Mouse (Mus musculus): Measurements from ENCODE around the gene Nhsl2. TPM values are rescaled to one million over a fixed set of nuclear protein-coding genes. Genes with fewer than 3 reads are reported as not detected.

Nhsl2 gene
- polyA plus RNA-seq, 1 experiment = 4.8 TPM

GRCm38 (mm10) chrX:101898341-101898740 is 49.2 kb downstream of the Nhsl2 start:
- 49% methylated on average over 4 of the region's 4 CpGs for WGBS
- no peak for DNase-seq
- TF ChIP-seq POLR2A (IDR thresholded peaks at IDR 0.05; ENCODE audit: borderline replicate concordance, extremely low read depth, low read depth, low read length) (no peak), CTCF (IDR thresholded peaks at IDR 0.05; ENCODE audit: insufficient read depth, low read length) (no peak)
- Histone ChIP-seq H3K4me1 (ENCODE audit: control insufficient read depth, insufficient read depth, low read length) (no peaks in the 10 kb centered on the region), H3K4me3 (replicated peaks; ENCODE audit: extremely low read depth, low read depth, low read length) (no peak overlapping the region)

- Histone ChIP-seq H3K4me1 (ENCODE audit: control insufficient read depth, insufficient read depth, low read length) (no peaks in the 10 kb centered on the region), H3K4me3 (replicated peaks; ENCODE audit: extremely low read depth, low read depth, low read length) (no peak overlapping the region)
- 75% methylated on average over 7 of the region's 7 CpGs for WGBS
- no peak for TF ChIP-seq POLR2A (IDR thresholded peaks at IDR 0.05; ENCODE audit: borderline replicate concordance, extremely low read depth, low read depth, low read length)
- DNase-seq = no peak
Observed at GRCm38 (mm10) chrX:101901806-101902490, 52.8 kb downstream of the Nhsl2 start.

GRCm38 (mm10) chrX:101902597-101902996 is 53.4 kb downstream of the Nhsl2 start:
- H3K4me3 ChIP-seq (replicated peaks; ENCODE audit: extremely low read depth, low read depth, low read length) = no peak overlapping the region
- 89% methylated on average over 4 of the region's 4 CpGs for WGBS
- no peak for TF ChIP-seq CTCF (IDR thresholded peaks at IDR 0.05; ENCODE audit: insufficient read depth, low read length)
- no peak for TF ChIP-seq POLR2A (IDR thresholded peaks at IDR 0.05; ENCODE audit: borderline replicate concordance, extremely low read depth, low read depth, low read length)
- no peak for DNase-seq
- no peaks in the 10 kb centered on the region for H3K4me1 ChIP-seq (ENCODE audit: control insufficient read depth, insufficient read depth, low read length)

DNA sequence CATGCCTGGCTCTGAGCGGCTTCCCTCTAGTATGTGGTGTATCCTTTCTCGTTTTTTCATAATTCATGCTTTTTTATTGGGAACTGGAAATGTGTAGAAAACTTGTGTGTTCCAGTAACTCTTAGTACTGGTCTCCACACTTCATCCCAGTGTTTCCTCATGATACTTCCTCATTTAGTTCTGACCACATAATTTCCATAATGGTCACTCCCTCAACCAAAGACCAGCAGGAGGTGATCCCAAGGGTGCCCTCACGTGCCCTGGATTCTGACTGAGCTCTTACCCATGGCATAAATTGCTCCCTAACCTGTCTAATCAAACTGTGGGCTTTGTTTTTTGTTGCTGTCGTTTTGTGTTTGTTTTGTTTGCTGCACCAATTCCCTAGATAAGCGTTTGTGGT is 58.1 kb downstream of the Nhsl2 start:
- 54% methylated on average over 5 of the region's 5 CpGs for WGBS
- DNase-seq = no peak
- H3K4me3 ChIP-seq (replicated peaks; ENCODE audit: extremely low read depth, low read depth, low read length) = no peak overlapping the region
- TF ChIP-seq POLR2A (IDR thresholded peaks at IDR 0.05; ENCODE audit: borderline replicate concordance, extremely low read depth, low read depth, low read length) (no peak), CTCF (IDR thresholded peaks at IDR 0.05; ENCODE audit: insufficient read depth, low read length) (no peak)
- no peaks in the 10 kb centered on the region for H3K4me1 ChIP-seq (ENCODE audit: control insufficient read depth, insufficient read depth, low read length)

- WGBS = 79% methylated on average over 2 of the region's 2 CpGs
- Histone ChIP-seq H3K4me1 (ENCODE audit: control insufficient read depth, insufficient read depth, low read length) (no peaks in the 10 kb centered on the region), H3K4me3 (replicated peaks; ENCODE audit: extremely low read depth, low read depth, low read length) (no peak overlapping the region)
- DNase-seq = no peak
- TF ChIP-seq CTCF (IDR thresholded peaks at IDR 0.05; ENCODE audit: insufficient read depth, low read length) = no peak
- no peak for TF ChIP-seq POLR2A (IDR thresholded peaks at IDR 0.05; ENCODE audit: borderline replicate concordance, extremely low read depth, low read depth, low read length)
Observed at GRCm38 (mm10) chrX:101929131-101929530, 79.9 kb downstream of the Nhsl2 start.

- TF ChIP-seq CTCF (IDR thresholded peaks at IDR 0.05; ENCODE audit: insufficient read depth, low read length) = no peak
- no peak for TF ChIP-seq POLR2A (IDR thresholded peaks at IDR 0.05; ENCODE audit: borderline replicate concordance, extremely low read depth, low read depth, low read length)
- Histone ChIP-seq H3K4me3 (replicated peaks; ENCODE audit: extremely low read depth, low read depth, low read length) (no peak overlapping the region), H3K4me1 (ENCODE audit: control insufficient read depth, insufficient read depth, low read length) (no peaks in the 10 kb centered on the region)
- DNase-seq = no peak
- WGBS = 88% methylated on average over 6 of the region's 6 CpGs
Observed at GRCm38 (mm10) chrX:101930301-101930700, 81.1 kb downstream of the Nhsl2 start.

DNA sequence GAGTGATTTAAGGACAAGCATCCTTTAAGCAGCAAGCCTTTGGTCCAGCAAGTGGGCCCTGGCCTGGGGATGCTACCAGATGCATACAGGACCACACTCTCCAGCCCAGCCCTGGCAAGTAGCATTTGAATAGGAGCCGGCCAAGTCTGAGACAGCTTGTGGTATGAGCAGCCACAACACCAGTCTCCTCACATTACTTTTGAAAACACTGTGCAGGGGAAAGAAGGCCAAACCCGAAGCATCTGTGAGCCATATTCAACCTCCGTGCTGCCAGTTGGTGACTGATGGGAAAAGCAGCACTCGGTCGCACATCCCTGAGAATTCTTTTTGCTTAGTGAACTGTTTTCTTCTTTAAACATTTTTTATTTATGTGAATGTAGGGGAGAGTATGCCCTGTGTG is 81.8 kb downstream of the Nhsl2 start:
- 84% methylated on average over 5 of the region's 5 CpGs for WGBS

DNA sequence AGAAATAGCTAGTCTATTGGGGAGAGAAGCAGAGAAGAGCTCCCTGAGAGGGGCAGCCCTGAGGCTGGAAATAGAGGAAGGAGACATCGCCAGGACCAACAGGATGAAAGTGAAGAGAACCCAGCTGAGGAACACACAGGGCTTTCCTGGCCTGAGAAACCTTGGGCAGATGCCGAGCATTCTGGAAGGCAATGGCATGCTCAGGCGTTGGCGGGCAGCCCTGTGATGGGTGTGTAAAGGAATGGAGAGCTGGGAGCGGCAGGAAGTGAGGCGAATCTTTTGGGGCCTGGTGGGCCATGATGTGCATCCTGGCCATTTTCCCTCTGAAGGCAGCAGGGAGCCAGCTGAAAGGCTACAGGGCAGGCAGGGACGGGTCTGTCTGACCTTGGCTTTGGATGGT is 83.1 kb downstream of the Nhsl2 start:
- H3K4me1 ChIP-seq (ENCODE audit: control insufficient read depth, insufficient read depth, low read length) = no peaks in the 10 kb centered on the region
- DNase-seq = no peak
- no peak for TF ChIP-seq CTCF (IDR thresholded peaks at IDR 0.05; ENCODE audit: insufficient read depth, low read length)
- TF ChIP-seq POLR2A (IDR thresholded peaks at IDR 0.05; ENCODE audit: borderline replicate concordance, extremely low read depth, low read depth, low read length) = no peak
- 67% methylated on average over 7 of the region's 7 CpGs for WGBS
- H3K4me3 ChIP-seq (replicated peaks; ENCODE audit: extremely low read depth, low read depth, low read length) = no peak overlapping the region

More for the DNA sequence above, 81.8 kb downstream of the Nhsl2 start:
- DNase-seq = no peak
- no peak for TF ChIP-seq CTCF (IDR thresholded peaks at IDR 0.05; ENCODE audit: insufficient read depth, low read length)
- TF ChIP-seq POLR2A (IDR thresholded peaks at IDR 0.05; ENCODE audit: borderline replicate concordance, extremely low read depth, low read depth, low read length) = no peak
- Histone ChIP-seq H3K4me1 (ENCODE audit: control insufficient read depth, insufficient read depth, low read length) (no peaks in the 10 kb centered on the region), H3K4me3 (replicated peaks; ENCODE audit: extremely low read depth, low read depth, low read length) (no peak overlapping the region)

DNA sequence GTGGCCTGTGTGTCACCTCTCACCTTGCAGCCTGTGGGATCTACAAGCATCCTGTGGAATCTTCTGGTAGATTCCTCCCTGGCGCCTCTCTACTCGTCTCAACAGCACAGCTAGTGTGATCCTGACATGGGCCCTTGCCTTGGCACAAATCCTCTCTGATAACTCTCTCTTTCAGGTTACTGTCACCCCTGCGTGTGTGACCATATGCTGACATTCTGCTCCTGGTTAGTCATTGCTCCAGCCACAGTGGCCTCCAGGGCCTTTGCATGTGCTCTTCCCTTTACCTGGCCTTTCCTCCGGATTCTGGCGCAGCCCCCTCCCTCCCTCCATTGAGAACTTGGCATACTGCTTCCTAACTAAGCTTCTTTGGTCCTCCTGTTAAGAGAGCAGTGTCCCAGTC is 84.2 kb downstream of the Nhsl2 start:
- DNase-seq = no peak
- TF ChIP-seq CTCF (IDR thresholded peaks at IDR 0.05; ENCODE audit: insufficient read depth, low read length) (no peak), POLR2A (IDR thresholded peaks at IDR 0.05; ENCODE audit: borderline replicate concordance, extremely low read depth, low read depth, low read length) (no peak)
- H3K4me3 ChIP-seq (replicated peaks; ENCODE audit: extremely low read depth, low read depth, low read length) = no peak overlapping the region
- no peaks in the 10 kb centered on the region for H3K4me1 ChIP-seq (ENCODE audit: control insufficient read depth, insufficient read depth, low read length)
- 88% methylated on average over 5 of the region's 5 CpGs for WGBS

DNA sequence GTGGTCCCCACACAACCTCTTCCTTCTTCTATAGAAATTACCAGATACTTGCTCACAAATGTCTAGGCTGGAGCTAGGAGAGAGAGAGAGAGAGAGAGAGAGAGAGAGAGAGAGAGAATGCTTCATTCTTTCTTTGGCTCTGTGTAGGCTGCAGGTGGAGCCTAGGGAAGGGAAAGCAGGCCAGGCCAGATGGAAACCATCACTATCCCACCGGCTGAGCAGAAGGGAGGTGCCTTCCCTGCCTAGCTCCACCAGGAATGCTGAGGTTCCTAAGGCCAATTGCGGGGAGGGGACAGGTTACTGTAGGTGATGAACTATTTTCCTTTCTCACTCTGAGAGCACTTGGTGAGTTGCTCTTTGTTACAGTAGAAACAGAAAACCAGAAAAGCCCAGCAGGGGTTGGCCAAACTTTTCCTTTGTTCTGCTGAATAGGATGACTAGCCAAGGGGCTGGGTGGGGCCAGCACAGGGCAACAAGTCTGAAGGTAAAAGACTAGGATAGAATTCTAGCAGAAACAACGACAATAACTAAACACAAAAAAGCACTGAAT is 86.2 kb downstream of the Nhsl2 start:
- TF ChIP-seq POLR2A (IDR thresholded peaks at IDR 0.05; ENCODE audit: borderline replicate concordance, extremely low read depth, low read depth, low read length) (no peak), CTCF (IDR thresholded peaks at IDR 0.05; ENCODE audit: insufficient read depth, low read length) (no peak)
- 55% methylated on average over 3 of the region's 3 CpGs for WGBS
- Histone ChIP-seq H3K4me3 (replicated peaks; ENCODE audit: extremely low read depth, low read depth, low read length) (no peak overlapping the region), H3K4me1 (ENCODE audit: control insufficient read depth, insufficient read depth, low read length) (no peaks in the 10 kb centered on the region)
- no peak for DNase-seq
